Mouse (Mus musculus) midbrain, embryonic 12.5 days (tissue): Measurements from ENCODE around the gene Nxf3. TPM values are rescaled to one million over a fixed set of nuclear protein-coding genes. Genes with fewer than 3 reads are reported as not detected.
"Not testable (repeated sequence)": the region's sequence is repeated elsewhere in the genome, so short reads cannot be mapped to it uniquely, and the experiment has no call there.

Source experiments
- ATAC-seq: fragments of 200-750 bp; cut with Nextera tagmentation; 2 replicates; pipeline ENCODE4 v1.8.0; 2017; ENCODE audit warnings: low read depth, moderate TSS enrichment, moderate library complexity; ENCODE audit not compliant: low FRiP score
- H3K27ac ChIP-seq: fragments of 300-500 bp; sonication (generic); replicated peaks from 2 replicates; pipeline ENCODE4 v1.5.1; 2016; ENCODE audit warnings: mild to moderate bottlenecking
- H3K27me3 ChIP-seq: fragments of 300-500 bp; sonication (generic); 2 replicates; pipeline ENCODE4 v1.6.1; 2016; ENCODE audit warnings: mild to moderate bottlenecking
- H3K36me3 ChIP-seq: fragments of 300-500 bp; sonication (generic); 2 replicates; pipeline ENCODE4 v1.6.1; 2016
- H3K4me1 ChIP-seq: fragments of 300-500 bp; sonication (generic); 2 replicates; pipeline ENCODE4 v1.6.1; 2016
- H3K4me2 ChIP-seq: fragments of 300-500 bp; sonication (generic); replicated peaks from 2 replicates; pipeline ENCODE4 v1.6.1; 2016; ENCODE audit warnings: mild to moderate bottlenecking, moderate library complexity
- H3K4me3 ChIP-seq: fragments of 300-500 bp; sonication (generic); 2 replicates; pipeline ENCODE4 v1.5.1; 2016; ENCODE audit warnings: mild to moderate bottlenecking
- H3K9ac ChIP-seq: fragments of 300-500 bp; sonication (generic); replicated peaks from 2 replicates; pipeline ENCODE4 v1.6.1; 2016; ENCODE audit warnings: mild to moderate bottlenecking, moderate library complexity
- H3K9me3 ChIP-seq: fragments of 300-500 bp; sonication (generic); 2 replicates; pipeline ENCODE4 v1.6.1; 2016; ENCODE audit warnings: mild to moderate bottlenecking
- WGBS: fragments of 180-500 bp; shearing (Covaris S2); methylation state at CpG from one replicate; pipeline ENCODE4 v1.1.7; 2016; 5-methylcytosine and 5-hydroxymethylcytosine counted together
- polyA plus RNA-seq: library from polyadenylated mRNA; unstranded; fragments of >200 nt; fragmentation: Nextera tagmentation; extraction: Ambion mirVana; gene quantifications from 2 replicates; pipeline ENCODE4 v1.2.1, GENCODE M21; 2016

Gene Nxf3
- not detected in 2 replicates for polyA plus RNA-seq

GRCm38 (mm10) chrX:136085155-136085554 is at the start of gene Nxf3:
Nxf3 (minus strand) TSS chrX:136085255.
- Histone ChIP-seq H3K4me2 (no peak within 1 kb of the TSS), H3K4me3 (no peak within 1 kb of the TSS), H3K9ac (no peak within 1 kb of the TSS), H3K27me3 (peaks cover 4% of the 10 kb centered on the region; the same call in 1 of the 2 replicates), H3K27ac (no peak within 1 kb of the TSS), H3K4me1 (no peaks in the 10 kb centered on the region), H3K9me3 (no peaks in the 10 kb centered on the region), H3K36me3 (no peaks in the 10 kb centered on the region)
- 87% methylated on average over 9 of the region's 9 CpGs for WGBS
- ATAC-seq, result no peak

GRCm38 (mm10) chrX:136127744-136128064 is 42.6 kb upstream of the Nxf3 start:
- Histone ChIP-seq H3K9ac (no peak overlapping the region), H3K27me3 (no peaks in the 10 kb centered on the region), H3K4me2 (no peak overlapping the region), H3K4me1 (no peaks in the 10 kb centered on the region), H3K9me3 (no peaks in the 10 kb centered on the region), H3K27ac (no peak overlapping the region), H3K4me3 (no peak overlapping the region), H3K36me3 (no peaks in the 10 kb centered on the region)
- 21% methylated on average over 5 of the region's 5 CpGs for WGBS
- ATAC-seq, result no peak

- Histone ChIP-seq H3K4me1 (no peaks in the 10 kb centered on the region), H3K9me3 (no peaks in the 10 kb centered on the region), H3K4me3 (no peak overlapping the region), H3K27me3 (no peaks in the 10 kb centered on the region), H3K36me3 (no peaks in the 10 kb centered on the region), H3K4me2 (no peak overlapping the region), H3K9ac (no peak overlapping the region), H3K27ac (no peak overlapping the region)
- ATAC-seq, result no peak
- WGBS, result 66% methylated on average over 8 of the region's 8 CpGs
Measured at GRCm38 (mm10) chrX:136127038-136127743, 42.1 kb upstream of the Nxf3 start.

- no peak overlapping the region for H3K9ac ChIP-seq
- peak overlapping the region; percentile 47 for H3K4me2 ChIP-seq
- ATAC-seq, result peak; percentile 99
- H3K9me3 ChIP-seq, result no peaks in the 10 kb centered on the region
- 18% methylated on average over 23 of the region's 23 CpGs for WGBS
- H3K36me3 ChIP-seq, result no peaks in the 10 kb centered on the region
- peaks cover 26% of the 10 kb centered on the region for H3K27me3 ChIP-seq
- H3K4me3 ChIP-seq, result peak overlapping the region; percentile 43
- peak overlapping the region; percentile 82 for H3K27ac ChIP-seq
- H3K4me1 ChIP-seq, result no peaks in the 10 kb centered on the region
Measured at GRCm38 (mm10) chrX:136115419-136115961, 30.4 kb upstream of the Nxf3 start.

- 0 out of 2 replicates have a peak, but pooled peaks have one; percentile 7 for ATAC-seq
- Histone ChIP-seq H3K36me3 (no peaks in the 10 kb centered on the region), H3K4me1 (no peaks in the 10 kb centered on the region), H3K27ac (no peak overlapping the region), H3K9me3 (no peaks in the 10 kb centered on the region), H3K4me3 (no peak overlapping the region), H3K9ac (no peak overlapping the region), H3K27me3 (peaks cover 26% of the 10 kb centered on the region), H3K4me2 (peak overlapping the region; percentile 47)
- 42% methylated on average over 4 of the region's 4 CpGs for WGBS
Measured at GRCm38 (mm10) chrX:136115015-136115414, 30.0 kb upstream of the Nxf3 start.

- no peak overlapping the region for H3K9ac ChIP-seq
- H3K27me3 ChIP-seq, result peaks cover 12% of the 10 kb centered on the region
- no peak overlapping the region for H3K4me2 ChIP-seq
- H3K27ac ChIP-seq, result no peak overlapping the region
- no peaks in the 10 kb centered on the region for H3K9me3 ChIP-seq
- WGBS, result 46% methylated on average over 6 of the region's 6 CpGs
- no peak overlapping the region for H3K4me3 ChIP-seq
- ATAC-seq, result no peak
- H3K36me3 ChIP-seq, result no peaks in the 10 kb centered on the region
- 0 out of 2 replicates have a peak, but pooled peaks cover 8% of the 10 kb centered on the region for H3K4me1 ChIP-seq
Measured at GRCm38 (mm10) chrX:136107942-136108341, 22.9 kb upstream of the Nxf3 start.

- Histone ChIP-seq H3K27me3 (no peaks in the 10 kb centered on the region; the same call in 1 of the 2 replicates), H3K9me3 (no peaks in the 10 kb centered on the region), H3K9ac (no peak overlapping the region), H3K4me2 (no peak overlapping the region), H3K4me3 (no peak overlapping the region), H3K4me1 (0 out of 2 replicates have a peak, but pooled peaks cover 8% of the 10 kb centered on the region), H3K36me3 (no peaks in the 10 kb centered on the region), H3K27ac (no peak overlapping the region)
- 0 out of 2 replicates have a peak, but pooled peaks have one; percentile 23 for ATAC-seq
- 48% methylated on average over 3 of the region's 3 CpGs for WGBS
Measured at GRCm38 (mm10) chrX:136104724-136105088, 19.7 kb upstream of the Nxf3 start.

GRCm38 (mm10) chrX:136104046-136104723 is 19.1 kb upstream of the Nxf3 start:
- Histone ChIP-seq H3K36me3 (no peaks in the 10 kb centered on the region), H3K9ac (no peak overlapping the region), H3K27ac (0 out of 2 replicates have a peak overlapping the region, but pooled peaks have one; percentile 20), H3K9me3 (no peaks in the 10 kb centered on the region), H3K4me1 (0 out of 2 replicates have a peak, but pooled peaks cover 8% of the 10 kb centered on the region), H3K4me2 (no peak overlapping the region), H3K27me3 (no peaks in the 10 kb centered on the region; the same call in 1 of the 2 replicates), H3K4me3 (no peak overlapping the region)
- ATAC-seq, result peak; percentile 63; the same call in 1 of the 2 replicates
- WGBS, result 53% methylated on average over 4 of the region's 4 CpGs

- Histone ChIP-seq H3K4me3 (no peak overlapping the region), H3K27ac (no peak overlapping the region), H3K36me3 (no peaks in the 10 kb centered on the region), H3K4me2 (no peak overlapping the region), H3K27me3 (no peaks in the 10 kb centered on the region), H3K4me1 (no peaks in the 10 kb centered on the region), H3K9ac (no peak overlapping the region), H3K9me3 (no peaks in the 10 kb centered on the region)
- ATAC-seq, result peak; percentile 54
- 59% methylated on average over 2 of the region's 2 CpGs for WGBS
Measured at GRCm38 (mm10) chrX:136094421-136094820, 9.4 kb upstream of the Nxf3 start.

GRCm38 (mm10) chrX:136092497-136093279 is 7.6 kb upstream of the Nxf3 start:
- Histone ChIP-seq H3K27ac (no peak overlapping the region), H3K4me1 (no peaks in the 10 kb centered on the region), H3K4me3 (no peak overlapping the region), H3K4me2 (no peak overlapping the region), H3K9me3 (no peaks in the 10 kb centered on the region), H3K27me3 (no peaks in the 10 kb centered on the region), H3K9ac (no peak overlapping the region), H3K36me3 (no peaks in the 10 kb centered on the region)
- no peak for ATAC-seq
- 48% methylated on average over 2 of the region's 2 CpGs for WGBS

- Histone ChIP-seq H3K9ac (peak within 1 kb of the TSS; percentile 54), H3K4me3 (peak within 1 kb of the TSS; percentile 49), H3K27ac (peak within 1 kb of the TSS; percentile 64), H3K4me2 (peak within 1 kb of the TSS; percentile 42)
- H3K27me3 ChIP-seq, H3K9me3 ChIP-seq, H3K36me3 ChIP-seq, H3K4me1 ChIP-seq: not testable (repeated sequence)
- WGBS, result 23% methylated on average over 8 of the region's 32 CpGs
- ATAC-seq, result peak; percentile 98
Measured at GRCm38 (mm10) chrX:136068020-136068419, 17.0 kb downstream of the Nxf3 start, which contains the start of gene Bex2. Bex2 (minus strand) TSS chrX:136068236.
